Mouse (Mus musculus) heart, postnatal 0 days (tissue): ENCODE results near the gene Tmem121.

ENCODE experiments used
- CTCF ChIP-seq: IDR thresholded peaks from 2 replicates; pipeline ENCODE4 v1.5.1; 2016; ENCODE audit warnings: antibody characterized with exemption, control low read depth, low read depth
- EP300 ChIP-seq: IDR thresholded peaks from 2 replicates; pipeline ENCODE4 v1.6.1; 2016; ENCODE audit warnings: antibody characterized with exemption, low read depth

- TF ChIP-seq CTCF (no peak), EP300 (no peak)
Observed at GRCm38 (mm10) chr12:113154747-113155075, 31.0 kb upstream of the Tmem121 start.
